Mouse (Mus musculus) heart, adult 11 months (tissue): ENCODE data around the gene Mtch1.
A peak's percentile ranks its signal among the peaks of the same experiment; 100 is the strongest.
"Not testable (repeated sequence)": the region's sequence is repeated elsewhere in the genome, so short reads cannot be mapped to it uniquely, and the experiment has no call there.

Experiments
- DNase-seq: peaks from one replicate; pipeline ENCODE4 v3.0.0; 2022

Mtch1 gene

DNA sequence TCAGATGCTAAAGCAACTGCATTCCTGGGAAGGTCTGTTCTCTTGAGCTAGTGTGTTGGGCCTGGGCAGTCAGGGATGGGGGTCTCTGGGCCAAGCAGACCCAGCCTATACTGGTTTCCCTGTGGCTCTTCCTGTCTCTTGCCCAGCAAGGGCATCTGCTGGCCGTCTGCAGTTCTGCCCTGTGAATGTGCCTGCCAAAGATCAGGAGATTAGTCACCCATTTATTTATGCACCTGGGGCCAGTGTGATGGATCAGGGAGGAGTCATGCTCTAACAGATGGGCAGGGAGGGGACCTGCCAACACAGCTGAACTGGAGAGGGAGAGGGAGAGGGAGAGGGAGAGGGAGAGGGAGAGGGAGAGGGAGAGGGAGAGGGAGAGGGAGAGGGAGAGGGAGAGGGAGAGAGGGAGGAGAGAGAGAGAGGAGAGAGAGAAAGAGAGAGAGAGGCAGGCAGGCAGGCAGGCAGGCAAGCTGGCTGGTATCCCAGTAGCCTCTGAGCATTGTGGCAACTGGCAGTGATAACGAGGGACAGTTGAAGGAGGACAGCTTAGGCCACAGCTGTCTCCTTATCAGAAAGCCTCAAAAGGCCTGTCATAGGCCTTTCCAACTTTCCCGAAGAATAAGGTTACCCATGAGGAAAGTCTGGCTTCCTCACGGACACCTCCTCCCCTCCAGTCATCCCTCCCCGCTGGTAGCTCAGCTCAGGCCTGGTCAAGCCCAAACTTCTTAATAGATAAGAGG is 16.9 kb downstream of the Mtch1 start:
- peak; percentile 95 for DNase-seq

DNA sequence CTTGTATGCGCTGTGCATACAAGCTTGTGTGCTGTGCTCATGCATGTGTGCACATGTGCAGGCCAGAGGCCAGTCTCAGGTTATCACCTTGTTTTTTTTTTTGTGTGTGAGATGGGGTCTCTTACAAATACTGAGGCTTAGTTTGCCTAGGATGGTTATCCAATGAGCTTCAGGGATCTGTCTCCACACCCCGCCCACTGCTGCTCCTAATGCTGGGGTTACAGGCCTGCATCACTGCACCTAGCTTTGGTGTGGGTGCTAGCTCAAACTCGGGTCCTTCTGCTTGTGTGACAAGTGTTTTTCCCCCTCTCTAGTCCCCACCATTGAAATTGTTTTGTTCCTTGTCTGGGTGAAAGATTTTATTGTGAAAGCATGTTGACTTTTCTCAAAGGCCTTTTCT is 17.5 kb downstream of the Mtch1 start:
- peak; percentile 91 for DNase-seq

DNA sequence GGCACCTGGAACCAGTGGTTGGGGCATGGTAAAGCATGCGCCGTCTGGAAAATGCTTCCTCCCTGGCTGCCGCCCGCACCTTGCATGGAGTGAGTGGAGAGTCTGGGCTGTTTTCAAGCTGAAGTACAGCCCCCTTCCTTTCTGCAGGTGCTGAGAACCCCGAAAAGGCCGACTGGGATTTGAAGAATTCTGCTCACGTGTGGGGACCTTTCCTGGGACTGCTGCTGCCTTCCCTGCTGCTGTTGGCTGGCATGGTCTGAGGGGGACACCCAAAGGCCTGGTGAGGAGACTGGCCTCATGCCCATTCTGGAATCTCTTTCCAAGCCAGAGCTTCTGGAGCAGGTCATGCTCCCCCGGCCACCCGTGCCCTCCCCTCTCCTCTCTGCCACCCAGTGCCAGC is 20.0 kb downstream of the Mtch1 start:
- DNase-seq, result peak; percentile 92

DNA sequence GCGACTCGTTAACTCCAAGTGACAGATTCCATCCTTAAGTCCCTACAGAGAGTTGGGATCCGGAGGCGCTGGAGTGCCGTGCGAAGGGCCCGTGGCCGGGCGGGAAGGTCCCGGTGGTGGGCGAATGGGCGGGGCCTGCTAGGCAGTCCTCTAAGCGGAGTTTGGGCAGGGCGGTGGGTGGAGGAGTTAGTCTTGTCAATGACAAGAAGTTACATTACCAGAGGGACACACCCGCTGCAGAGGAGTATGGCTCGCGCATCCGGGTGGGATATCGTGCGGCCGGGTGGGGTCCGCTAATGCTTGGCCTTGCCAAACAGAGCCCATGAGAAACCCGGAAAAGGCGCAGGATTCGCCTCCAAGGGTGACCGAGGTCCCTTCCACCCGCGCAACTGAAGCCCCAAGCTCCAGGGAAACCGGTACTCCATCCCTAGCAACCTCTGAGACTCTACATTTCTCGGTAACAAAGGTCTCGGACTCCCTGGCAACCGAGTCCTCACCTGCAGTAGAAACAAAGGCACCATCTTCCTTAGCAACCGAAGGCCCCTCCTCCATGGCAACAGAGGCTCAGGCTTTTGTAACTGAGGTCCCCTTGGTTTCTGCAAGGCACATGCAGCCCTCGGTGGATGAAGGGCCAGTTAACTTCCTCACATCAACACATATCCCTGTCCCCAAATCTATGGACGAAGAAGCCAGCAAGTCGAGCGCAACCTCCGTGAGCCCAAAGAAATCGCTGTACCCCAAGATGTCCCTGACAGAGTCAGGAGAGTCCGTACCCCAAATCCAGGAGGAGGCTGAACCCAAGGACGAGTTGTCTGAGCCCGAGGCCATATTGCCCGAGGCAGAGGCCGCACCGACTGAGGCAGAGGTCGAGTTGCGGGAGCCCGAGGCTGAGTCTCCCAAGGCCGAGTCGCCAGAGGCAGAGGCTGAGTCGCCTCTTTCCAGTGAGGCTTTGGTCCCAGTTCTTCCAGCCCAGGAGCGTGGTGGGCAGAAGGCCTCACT is 20.9 kb downstream of the Mtch1 start:
- DNase-seq, result peak; percentile 96

DNA sequence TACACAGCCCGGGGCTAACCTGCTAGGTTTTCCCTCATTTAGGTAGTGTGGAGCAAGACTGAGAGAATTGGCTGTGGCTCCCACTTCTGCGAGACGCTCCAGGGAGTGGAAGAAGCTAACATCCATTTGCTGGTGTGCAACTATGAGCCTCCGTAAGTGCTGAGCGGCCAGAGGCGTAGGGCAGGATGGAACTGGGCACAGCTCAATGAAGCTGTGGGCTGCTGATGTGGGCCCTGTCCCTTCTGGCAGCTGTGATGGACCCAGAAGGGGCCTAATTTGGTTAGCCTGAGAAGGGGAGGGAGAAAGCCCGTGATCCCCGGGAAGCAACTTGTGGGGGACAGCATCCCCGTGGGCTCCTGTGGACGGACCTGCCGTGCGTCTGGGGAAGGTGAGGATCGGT is 21.9 kb downstream of the Mtch1 start:
- DNase-seq, result no peak

DNA sequence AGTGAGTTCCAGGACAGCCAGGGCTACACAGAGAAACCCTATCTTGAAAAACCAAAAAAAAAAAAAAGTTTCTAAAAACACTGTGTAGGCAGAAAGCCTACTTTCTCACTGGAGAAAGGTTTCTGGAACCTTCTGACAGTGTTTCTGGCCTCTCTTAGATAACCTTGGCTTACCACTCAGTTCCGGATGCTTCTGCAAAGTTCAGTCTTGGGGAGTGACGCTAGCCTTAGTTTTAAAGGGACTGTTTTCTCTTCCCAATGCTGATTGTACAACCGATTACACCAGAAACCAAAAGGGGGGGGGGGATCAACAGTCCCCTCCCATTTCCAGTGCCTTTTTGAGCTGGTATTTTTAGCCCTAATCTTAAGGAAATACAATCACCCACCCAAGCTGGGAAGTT is 24.1 kb downstream of the Mtch1 start:
- DNase-seq, result peak; percentile 89

DNA sequence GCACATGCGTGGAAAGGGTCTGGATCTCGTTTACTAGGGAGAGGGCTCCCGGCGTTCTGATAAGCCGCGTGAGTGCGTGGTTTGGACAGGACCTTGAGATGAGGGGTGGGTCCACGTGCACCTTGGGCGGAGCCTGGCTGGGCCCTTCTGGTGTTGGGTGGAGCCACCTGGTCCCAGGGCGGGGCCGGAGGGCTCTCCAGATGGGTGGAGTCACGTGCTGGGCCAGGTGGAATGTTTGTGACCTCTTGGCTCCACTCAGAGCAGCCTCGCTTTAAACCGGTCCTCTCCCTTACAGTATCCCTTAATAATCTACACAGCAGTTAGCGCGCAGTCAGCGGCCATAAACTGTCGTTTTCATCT is 25.2 kb downstream of the Mtch1 start:
- DNase-seq, result peak; percentile 90

DNA sequence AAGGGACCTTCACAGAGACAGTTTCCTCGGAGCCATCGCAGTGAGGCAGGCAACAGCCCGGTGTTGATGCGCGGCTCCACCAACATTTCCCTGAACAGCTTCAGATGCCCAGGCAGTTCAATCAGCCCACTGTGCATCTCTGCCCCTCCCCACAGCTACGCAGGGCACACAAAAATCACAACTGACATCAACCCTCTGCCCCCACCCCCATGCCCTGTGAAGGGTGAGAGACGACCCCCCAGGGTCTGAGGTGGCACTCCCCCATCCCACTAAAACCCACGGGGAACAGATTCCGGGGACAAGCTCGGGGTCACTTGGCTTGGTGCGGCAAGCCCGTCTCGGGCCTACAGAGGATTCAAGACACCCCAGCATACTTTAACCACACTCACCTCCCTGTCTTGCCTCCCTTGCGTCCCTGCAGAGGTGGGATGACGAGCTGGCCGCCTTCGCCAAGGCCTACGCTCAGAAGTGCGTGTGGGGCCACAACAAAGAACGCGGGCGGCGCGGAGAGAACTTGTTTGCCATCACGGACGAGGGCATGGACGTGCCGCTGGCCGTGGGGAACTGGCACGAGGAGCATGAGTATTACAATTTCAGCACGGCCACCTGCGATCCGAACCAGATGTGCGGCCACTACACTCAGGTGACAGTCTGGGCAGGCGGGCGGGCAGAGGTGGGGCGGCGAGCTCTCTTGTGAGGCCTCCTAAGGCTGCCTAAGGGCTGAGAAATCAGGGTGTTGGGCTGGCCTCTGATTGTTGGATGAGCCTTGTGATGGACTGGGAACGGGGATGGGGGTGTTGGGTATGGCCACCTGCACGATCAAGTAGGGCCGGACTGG is 25.8 kb downstream of the Mtch1 start:
- DNase-seq, result peak; percentile 91

DNA sequence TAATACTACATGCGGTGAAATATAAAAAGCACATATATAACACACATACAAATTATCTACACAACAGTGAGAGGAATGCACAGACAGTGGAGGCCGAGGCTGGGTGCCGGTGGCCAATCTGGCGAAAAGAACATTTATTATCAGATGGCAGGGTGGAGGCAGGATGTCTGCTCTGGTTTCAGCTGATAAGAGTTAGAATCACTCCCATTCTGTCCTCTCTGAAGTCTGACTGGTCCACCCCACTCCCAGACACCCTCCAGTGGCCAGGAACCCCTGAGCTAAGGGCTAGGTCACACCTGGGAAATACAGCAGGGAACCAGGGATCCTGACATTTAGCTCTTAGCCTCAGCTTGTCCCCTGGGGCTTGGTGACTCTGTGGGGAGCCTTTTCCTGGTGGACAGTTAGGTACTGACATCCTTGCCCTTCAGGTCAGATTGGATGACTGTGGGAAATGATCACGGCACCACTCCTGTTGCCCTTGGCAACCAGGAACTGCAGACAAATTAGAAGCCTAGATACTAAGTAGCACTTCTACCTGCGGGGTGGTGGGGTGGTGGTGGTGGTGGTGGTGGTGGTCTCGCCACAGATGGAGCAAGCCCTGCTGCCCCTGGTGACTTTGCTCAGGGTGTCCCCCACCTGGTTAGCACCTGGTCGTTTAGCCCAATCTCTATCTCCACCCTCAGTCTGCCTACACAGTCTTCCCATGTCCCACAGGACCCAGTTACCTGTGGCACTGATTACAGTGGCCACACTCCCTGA is 27.7 kb downstream of the Mtch1 start:
- DNase-seq, result peak; percentile 93

DNA sequence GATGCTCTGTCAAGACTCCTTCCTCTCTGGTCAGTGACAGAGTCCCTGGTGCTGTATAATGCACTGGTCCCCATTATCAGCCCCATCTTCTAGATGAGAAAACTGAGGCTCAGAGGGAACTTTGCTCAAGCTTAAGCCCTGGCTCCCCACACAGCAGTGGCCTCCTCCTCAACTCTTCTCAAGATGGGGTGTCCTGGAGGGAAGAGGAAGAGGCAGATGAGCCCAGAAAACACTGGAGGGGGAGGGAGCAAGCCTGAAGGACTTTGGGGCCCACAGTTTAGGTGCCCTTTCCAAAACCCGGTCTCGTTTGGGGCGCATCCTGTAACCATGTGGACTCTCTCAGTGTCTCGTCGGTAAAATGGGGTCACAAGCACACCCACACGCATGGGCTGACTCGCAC is 28.3 kb downstream of the Mtch1 start:
- DNase-seq, result peak; percentile 90

DNA sequence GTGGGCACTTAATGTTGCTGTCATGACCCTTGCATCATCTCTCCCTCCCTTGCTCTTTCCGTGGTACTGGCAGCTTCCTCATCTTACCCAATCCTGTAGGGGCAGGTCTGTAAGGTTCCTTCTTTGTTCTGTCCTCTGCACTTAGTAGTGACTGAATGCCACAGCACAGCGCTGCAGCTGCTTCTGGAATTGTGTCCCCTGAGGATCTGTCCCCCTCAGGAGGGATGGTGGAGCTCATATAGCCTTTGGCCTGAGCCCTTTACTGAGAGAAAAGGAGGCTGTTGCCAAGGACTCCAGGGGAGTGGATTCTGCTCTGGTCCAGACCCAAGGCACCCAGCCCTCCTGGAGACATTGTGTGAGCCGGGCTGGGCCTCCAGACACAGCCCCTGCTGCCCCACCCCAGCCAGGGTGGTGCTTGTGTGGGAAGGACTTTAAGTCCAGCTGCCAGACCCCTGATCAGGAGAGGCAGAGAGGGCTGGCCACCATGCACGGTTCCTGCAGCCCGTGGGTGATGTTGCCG is 28.9 kb downstream of the Mtch1 start:
- DNase-seq, result peak; percentile 97

DNA sequence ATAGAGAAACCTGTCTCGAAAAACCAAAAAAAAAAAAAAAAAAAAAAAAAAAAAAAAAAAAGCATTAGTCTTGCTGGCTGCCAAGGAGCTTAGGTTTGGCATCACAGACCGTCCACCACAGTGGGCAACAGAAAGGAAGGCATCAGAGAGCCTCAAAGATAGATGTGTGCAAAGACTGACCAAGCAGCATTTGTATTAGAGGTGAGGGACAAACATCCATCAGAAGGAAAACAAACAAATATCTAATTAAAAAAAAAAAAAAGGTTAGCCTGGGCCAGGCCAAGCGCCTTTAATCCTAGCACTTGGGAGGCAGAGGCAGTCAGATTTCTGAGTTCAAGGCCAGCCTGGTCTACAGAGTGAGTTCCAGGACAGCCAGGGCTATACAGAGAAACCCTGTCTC is 30.4 kb downstream of the Mtch1 start, which contains the start of gene Pi16:
Gene Pi16, plus strand, starts transcription at position 301 of the 400 bp plus-strand sequence.
- not testable (repeated sequence) for DNase-seq

DNA sequence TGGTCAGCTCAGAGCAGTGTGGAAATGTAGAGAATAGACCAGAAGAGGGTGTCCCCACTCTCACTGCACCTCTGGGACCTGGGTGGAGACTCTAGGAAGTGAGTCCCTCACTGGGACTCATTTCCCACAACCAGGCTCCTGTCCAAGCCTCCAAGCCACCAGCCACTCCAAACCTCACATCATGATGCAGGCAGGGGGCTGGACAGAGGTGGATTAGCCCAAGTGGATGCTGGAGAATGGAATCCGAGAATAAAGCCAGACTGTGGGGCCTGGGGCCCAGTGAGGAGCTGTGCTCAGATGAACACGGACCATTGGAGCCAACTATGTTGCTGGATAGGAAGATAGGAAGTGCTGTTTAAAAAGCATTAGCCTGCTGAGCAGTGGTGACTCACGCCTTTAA is 30.8 kb downstream of the Mtch1 start:
- DNase-seq, result peak; percentile 95

DNA sequence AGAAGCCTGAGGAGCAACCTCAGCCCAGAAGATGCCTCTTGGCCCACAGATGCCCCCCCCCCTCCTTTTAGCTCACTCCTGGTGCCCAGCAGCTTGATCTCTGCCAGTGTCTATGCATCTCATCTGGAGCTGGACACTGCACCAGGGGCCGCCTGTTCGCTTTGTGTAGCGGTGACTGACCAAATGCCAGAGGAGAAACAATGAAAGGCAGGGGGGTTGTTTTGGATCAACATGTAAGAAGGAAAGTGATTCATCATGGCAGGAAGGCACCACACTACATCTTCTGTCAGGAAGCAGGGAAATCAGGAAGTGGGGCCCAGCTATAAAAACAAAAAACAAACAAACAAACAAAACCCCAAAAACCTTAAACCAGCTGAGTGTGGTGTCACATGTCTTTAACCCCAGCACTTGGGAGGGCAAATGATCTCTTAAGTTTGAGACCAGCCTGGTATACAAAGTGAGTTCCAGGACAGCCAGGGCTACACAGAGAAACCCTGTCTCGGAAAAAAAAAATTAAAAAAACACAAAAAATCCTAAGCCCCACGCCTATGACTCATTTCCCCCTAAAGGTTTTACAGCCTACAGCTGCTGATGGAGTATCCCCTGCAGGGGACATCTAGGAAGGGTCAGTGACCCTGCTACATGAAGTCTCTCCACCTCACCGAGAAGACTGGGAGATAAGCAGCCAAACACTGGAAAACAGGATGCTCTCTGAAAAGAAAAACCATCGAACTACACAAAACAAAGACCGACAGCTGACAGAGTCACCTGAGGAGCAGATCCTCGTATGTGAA is 31.9 kb downstream of the Mtch1 start:
- DNase-seq, result peak; percentile 89

DNA sequence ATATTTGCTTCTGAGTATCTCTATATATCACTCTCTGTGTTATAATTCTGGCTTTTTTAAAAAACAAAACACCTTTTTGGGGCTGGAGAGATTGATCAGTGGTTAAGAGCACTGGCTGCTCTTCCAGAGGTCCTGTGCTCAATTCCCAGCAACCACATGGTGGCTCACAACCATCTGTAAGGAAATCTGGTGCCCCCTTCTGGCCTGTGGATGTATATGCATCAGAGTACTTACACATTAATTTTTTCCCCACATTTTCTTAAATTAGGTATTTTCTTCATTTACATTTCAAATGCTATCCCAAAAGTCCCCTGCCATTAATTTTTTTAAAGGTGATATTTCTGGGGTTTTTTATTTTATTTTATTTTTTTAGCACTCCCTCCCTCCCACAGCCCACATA is 34.4 kb downstream of the Mtch1 start:
- no peak for DNase-seq

DNA sequence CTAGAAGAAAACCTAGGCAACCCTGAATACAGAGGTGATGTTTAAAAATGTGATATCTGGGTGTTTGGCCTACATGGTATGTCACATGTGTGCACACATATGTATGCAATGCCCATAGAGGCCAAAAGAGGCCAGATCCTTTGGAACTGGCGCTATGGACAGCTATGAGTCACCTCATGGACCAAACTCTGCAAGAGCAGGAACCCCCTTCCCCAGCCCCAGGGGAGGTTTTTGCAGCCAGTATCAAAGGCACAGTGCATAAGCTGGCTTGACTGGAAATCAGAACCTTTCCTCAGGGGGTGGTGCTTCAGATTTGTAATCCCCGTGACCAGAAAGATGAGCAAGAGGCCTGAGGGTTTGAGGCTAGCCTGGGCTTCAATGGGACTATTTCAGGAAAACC is 35.7 kb downstream of the Mtch1 start:
- peak; percentile 90 for DNase-seq

DNA sequence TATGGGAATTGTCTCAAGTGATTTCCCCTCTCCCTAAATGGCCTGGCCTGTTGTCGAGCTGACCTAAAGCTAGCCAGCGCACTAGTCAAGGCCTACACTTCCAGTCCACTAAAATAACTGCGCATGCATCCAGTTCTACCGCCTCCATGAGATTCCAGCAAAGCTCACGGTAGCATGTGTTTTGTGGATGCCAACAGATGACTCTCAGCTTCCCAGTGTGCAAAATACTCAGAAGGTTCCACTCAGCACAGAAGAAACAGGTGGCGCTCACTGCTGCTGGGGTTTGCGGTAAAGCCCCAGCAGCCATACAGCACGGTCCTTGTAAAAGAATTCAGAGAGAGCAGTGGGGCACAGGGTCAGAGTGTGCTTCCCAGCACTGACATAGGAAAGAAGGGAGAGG is 36.1 kb downstream of the Mtch1 start:
- no peak for DNase-seq

DNA sequence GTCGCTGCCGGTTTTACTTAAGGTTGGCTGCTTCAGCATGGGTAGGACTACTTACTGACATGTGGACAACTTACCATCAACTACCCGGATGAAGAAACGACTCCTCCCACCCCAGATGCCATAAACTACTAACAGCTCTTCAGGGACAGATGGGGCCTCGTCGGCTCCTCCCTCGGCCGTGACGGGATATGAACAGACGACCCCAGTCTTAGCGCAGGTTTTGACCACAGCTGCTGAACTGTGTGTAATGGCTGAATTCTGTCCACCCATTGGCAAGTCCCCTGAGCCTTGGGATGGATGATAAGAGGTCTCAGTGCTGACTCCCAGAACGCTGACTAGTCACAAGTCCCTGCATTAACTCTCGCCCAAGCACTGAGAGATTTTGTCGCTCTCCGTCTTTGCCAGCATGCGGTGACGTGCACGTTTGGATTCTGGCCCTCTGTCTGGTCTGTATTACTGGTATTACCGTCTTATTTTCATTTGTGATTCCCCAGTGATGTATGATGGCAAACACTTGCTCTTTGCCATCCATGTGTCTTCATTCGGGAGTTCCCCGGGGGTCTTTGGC is 37.6 kb downstream of the Mtch1 start:
- peak; percentile 96 for DNase-seq

DNA sequence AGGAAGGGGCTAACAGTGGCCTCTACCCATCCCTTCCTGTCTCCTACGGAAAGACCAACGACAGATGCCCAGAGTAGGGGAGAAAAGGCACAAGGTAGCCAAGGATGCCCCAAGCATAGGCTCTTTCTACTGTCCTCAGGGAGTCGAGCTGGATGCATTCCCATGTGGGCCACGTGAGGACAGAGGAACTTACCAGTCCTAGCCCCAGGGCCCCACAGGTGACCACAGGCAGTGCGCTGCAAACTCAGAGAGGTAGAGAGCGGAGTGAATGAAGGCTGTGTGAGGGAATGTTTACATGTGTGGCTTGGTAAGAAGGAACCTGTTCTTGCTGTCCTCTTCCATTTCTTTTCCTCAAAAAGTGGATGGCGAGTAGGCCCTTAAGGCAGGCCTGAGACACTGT is 41.9 kb downstream of the Mtch1 start:
- no peak for DNase-seq

DNA sequence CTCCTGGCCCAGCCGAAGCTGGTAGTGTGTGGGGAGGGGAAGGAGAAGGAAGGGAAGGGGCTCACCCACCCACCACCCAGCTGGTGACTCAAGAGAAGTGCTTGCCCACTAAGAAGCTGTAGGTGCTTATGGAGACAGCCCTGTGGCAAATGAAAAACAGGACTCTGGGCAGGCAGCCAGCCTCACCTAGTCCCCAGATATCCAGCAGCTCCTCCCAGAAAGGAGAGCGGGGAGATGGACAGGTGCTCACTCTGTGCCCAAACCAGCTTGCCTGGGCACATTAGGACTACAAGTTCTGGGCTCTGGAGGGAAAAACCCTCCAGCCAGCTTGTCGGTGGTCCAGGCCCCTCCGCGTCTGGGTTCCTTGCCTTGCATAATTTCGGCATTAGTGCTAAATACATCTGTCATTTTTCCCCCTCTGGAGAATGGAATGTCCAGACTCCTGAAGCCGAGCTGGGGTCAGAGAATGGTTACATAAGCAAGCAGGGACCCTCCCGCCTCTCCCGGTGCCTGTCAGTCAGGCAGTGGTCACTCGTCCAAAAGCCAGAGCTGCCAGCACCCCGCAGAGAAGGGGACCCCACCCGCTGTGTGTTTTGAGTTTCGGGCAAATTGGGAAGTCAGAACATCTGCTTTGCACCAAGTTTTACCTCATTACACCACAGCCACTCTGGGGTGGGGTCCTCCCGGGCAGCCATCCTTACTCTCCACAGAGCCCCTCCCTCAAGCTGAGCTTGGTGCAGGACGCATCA is 42.5 kb downstream of the Mtch1 start:
- peak; percentile 98 for DNase-seq
